Mouse (Mus musculus) cerebellum, adult 9-10 months (tissue): Measurements from ENCODE around the gene Ick.
A peak's percentile ranks its signal among the peaks of the same experiment; 100 is the strongest.
"Not testable (repeated sequence)": the region's sequence is repeated elsewhere in the genome, so short reads cannot be mapped to it uniquely, and the experiment has no call there.

Experiments used
- DNase-seq: peaks from one replicate; pipeline ENCODE4 v3.0.0; 2022

Gene Ick

GRCm38 (mm10) chr9:78108796-78109239, at the start of gene Ick, which contains the start of gene Fbxo9:
Gene Ick (plus strand): TSS chr9:78109192.
Gene Fbxo9 (minus strand): TSS chr9:78109065.
- peak; percentile 95 for DNase-seq

GRCm38 (mm10) chr9:78059525-78060120, 49.4 kb upstream of the Ick start:
- DNase-seq = no peak

GRCm38 (mm10) chr9:78062392-78062791, 46.6 kb upstream of the Ick start:
- DNase-seq = no peak

- DNase-seq = no peak
These were observed 44.9 kb upstream of the Ick start for GRCm38 (mm10) chr9:78064121-78064520.

- no peak for DNase-seq
These were observed 38.5 kb upstream of the Ick start for GRCm38 (mm10) chr9:78070496-78070895.

GRCm38 (mm10) chr9:78071626-78072025, 37.4 kb upstream of the Ick start:
- DNase-seq = no peak

- not testable (repeated sequence) for DNase-seq
These were observed 35.7 kb upstream of the Ick start for GRCm38 (mm10) chr9:78073291-78073690.

- DNase-seq = no peak
These were observed 35.2 kb upstream of the Ick start for GRCm38 (mm10) chr9:78073713-78074340.

GRCm38 (mm10) chr9:78075256-78075655, 33.7 kb upstream of the Ick start:
- DNase-seq = no peak

GRCm38 (mm10) chr9:78078240-78078639, 30.8 kb upstream of the Ick start:
- DNase-seq = no peak

GRCm38 (mm10) chr9:78081835-78082234, 27.2 kb upstream of the Ick start:
- DNase-seq = no peak

- DNase-seq = no peak
These were observed 24.7 kb upstream of the Ick start for GRCm38 (mm10) chr9:78084341-78084740.

GRCm38 (mm10) chr9:78085722-78086287, 23.2 kb upstream of the Ick start:
- DNase-seq = no peak

- no peak for DNase-seq
These were observed 21.2 kb upstream of the Ick start for GRCm38 (mm10) chr9:78087751-78088150.

GRCm38 (mm10) chr9:78088521-78088920, 20.5 kb upstream of the Ick start:
- DNase-seq = no peak

GRCm38 (mm10) chr9:78088971-78089370, 20.0 kb upstream of the Ick start:
- DNase-seq = no peak

- no peak for DNase-seq
These were observed 19.1 kb upstream of the Ick start for GRCm38 (mm10) chr9:78089906-78090305.

GRCm38 (mm10) chr9:78090596-78090995, 18.4 kb upstream of the Ick start:
- no peak for DNase-seq

GRCm38 (mm10) chr9:78095686-78096085, 13.3 kb upstream of the Ick start:
- no peak for DNase-seq

- DNase-seq = no peak
These were observed 12.6 kb upstream of the Ick start for GRCm38 (mm10) chr9:78096376-78096775.

- DNase-seq = no peak
These were observed 8.0 kb upstream of the Ick start for GRCm38 (mm10) chr9:78100956-78101355.

GRCm38 (mm10) chr9:78101431-78101830, 7.6 kb upstream of the Ick start:
- no peak for DNase-seq

GRCm38 (mm10) chr9:78103965-78104560, 4.9 kb upstream of the Ick start:
- no peak for DNase-seq

GRCm38 (mm10) chr9:78104973-78105372, 4.0 kb upstream of the Ick start:
- DNase-seq = no peak
